Mouse (Mus musculus): ENCODE measurements at regions not wholly inside any gene's neighbourhood (a gene's known extent, or its start where the extent isn't known, plus 50 kb on each side); places are given as distances from the start of the nearest gene placed in this dataset.
A peak's percentile ranks its signal among the peaks of the same experiment; 100 is the strongest.

DNA sequence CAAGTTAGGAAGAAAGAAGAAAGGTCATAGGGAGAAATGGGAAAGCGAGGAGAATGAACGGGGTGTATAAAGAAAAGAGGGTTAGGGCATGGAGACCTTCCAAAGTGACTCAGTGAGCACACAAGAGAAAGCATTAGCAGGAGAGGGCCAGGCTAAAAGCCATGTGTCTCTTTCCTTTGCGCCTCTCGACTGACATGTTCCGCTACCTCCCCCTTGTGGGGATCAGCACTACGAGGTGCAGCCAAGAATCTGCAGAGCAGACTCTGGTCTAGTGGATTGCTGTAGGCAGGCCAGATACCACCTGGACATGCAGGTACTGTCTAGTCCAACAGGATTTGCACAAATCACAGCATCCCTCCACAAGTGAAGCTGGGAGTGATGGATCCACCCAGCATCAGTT lies 54.0 kb downstream of the Kcna5 start:
- no peak for DNase-seq (ENCODE audit: low spot score in 2 of 2)

DNA sequence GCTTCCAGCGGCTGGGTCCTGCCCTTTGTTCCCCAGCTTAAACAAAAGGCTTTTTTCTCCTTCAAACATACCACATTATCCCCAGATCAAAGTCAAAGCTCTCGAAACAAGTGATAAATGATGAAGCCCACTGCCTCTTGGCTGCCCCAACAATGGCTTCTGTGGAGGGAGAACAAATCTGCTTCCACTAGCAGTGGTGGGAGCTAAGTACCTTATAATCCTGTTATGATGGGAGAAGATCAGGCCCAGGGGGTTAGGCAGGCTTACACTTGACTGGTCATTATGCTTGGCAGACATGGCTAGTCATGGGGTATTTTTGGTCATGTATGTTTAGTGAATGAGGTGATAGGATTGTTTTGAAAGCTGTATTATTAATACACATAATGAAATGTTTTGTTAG lies 57.7 kb downstream of the Kcna5 start:
- no peak for DNase-seq (ENCODE audit: low spot score in 2 of 2)

DNA sequence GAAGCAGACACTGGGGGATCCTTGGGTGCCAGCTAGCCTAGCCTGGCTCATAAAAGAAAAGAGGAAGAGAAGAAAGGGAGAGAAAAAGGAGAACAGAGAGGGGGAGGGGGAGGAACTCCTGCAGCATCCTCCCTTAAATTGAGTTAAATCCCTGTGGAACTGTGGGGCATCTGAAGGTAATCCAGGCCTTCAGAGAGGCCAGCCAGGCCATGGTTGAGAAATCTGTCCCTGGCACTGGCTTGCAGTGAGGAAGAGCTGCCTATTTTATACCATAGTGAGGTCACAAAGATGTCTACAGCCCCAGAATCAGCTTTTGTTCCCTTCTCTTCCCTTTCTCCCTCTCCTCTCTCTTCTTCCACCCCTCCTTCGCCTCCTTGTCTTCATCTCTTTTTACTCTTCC lies 58.5 kb downstream of the Kcna5 start:
- no peak for DNase-seq (ENCODE audit: low spot score in 2 of 2)

DNA sequence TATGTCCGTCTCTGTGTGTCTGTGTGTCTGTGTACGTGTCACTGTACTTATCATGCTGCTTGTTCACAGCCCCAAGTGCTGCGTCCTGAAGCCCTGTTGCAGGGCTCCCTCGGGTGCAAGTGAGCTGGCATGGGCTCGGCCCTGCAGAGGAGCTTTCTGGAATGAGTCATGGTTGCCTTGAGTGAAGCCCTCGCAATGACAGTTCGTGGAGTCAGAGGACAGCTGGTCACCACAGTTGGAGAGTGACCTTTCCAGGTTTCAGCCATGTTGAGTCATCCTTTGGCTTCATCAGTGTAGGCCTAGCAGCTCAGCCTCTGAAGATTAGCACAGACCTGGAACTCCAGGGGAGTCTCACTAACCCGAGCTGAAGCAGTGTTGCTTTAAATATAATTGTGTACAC lies 59.7 kb downstream of the Kcna5 start:
- no peak for DNase-seq (ENCODE audit: low spot score in 2 of 2)

DNA sequence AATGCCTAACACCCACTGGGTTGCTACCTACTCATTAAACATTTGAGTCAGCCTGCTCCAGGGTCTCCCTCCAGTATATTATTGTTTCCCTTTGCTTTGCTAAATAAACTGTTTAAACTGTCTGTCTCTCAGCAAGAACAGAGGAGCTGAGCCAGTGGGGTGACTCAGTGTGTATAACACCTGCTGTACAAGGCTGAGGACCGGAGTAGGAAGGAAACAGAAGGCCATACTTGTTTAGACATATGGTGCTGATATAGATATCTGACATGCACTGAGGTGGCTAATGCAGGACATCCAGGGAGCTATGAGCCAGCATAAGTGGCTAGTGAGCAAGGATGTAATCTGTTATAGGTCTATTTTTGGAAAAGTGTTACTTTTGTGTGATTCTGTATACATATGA lies 81.5 kb downstream of the Kcna5 start:
- DNase-seq (ENCODE audit: low spot score in 2 of 2), result no peak

DNA sequence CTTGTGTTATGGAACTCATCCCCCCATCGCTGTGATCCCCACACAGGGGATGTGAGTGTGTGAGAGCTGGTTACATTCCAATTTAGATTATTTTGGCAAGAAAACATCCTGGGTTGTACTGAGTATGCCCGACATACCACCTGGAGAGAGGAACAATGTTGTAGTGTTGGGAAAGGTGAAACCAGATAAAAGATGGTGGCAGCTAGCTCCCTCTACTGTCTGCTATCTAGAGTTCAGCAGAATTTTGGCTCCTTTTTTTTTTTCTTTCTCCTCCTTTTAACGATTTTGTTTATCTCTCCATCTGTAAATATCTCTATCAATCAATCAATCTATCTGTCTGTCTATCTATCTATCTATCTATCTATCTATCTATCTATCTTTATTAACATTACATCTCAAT lies 89.7 kb downstream of the Kcna5 start:
- no peak for DNase-seq (ENCODE audit: low spot score in 2 of 2)

DNA sequence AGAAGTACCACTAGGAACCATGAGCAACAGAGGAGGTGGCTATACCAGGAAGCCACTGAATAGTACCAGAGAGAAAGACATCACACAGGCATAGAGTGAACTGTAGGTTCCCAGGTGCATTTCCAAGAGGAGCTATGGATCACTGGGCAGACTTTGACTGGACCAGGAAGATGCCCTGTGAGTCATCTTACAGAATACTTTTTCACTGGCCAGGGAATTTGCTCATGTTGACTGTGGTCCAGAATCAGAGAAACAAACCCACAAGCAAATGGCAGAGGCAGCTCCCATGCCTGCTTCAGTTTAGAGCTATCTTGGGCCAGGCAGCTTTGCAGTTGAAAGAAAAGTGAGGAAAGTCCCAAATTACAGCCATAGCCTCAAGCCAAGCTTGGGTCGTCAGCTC lies 95.0 kb downstream of the Kcna5 start:
- no peak for DNase-seq (ENCODE audit: low spot score in 2 of 2)

DNA sequence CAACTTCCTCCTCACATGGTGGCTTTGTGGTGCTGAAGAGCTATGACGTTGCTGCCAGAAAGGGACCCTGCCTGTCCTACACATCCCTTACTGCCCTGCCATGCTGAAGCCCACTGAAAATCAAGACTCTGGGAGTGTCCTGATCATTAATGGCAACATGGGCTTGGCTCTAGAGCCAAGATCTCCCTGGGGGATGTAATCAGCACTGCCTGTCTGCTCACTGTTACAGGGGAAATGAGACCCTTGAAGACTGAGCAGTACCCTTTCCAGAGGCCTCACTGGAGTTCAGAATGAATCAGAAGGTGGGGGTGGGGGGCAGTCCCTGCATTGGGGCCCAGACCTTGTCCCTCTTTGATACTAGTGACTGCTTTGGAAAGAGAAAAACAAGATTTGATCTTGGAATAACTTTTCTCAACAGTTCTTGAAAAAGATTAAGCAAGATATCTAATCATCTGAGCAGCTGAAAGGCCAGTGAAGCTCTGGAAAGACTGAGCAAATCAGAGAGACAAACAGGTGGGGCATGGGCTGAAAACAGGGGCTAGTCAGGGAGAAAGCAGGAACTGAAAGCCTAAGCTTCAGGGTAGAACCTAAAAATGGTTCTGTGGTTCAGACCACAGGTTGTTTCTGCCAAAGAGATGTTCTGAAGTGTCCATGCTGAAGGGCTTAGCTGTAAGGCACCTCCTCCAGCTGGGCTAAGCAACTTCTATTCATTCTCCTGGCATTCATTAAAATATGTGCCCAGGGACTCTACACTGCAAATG lies 97.1 kb downstream of the Kcna5 start:
- peak; percentile 61 to 65 for DNase-seq (ENCODE audit: low spot score in 2 of 2)

DNA sequence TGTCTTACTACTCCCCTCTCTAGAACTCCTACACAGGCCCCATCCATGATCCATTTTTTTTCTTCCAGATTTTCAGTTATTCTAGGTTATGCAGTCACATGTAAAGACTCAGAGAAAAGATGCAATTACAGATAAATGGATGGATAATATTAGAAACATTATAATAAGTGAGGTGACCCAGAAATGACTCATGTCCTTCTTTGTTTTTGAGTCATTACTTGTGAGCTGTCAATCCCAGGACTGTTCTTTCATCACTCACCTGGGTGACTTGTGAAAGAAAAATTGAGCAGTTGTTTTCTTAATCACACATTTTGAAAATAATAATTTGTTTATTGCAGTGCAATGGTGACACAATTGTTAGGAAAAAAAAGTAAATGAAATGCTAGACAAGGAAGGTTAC lies 108.0 kb downstream of the Kcna5 start:
- no peak for DNase-seq (ENCODE audit: low spot score in 2 of 2)

DNA sequence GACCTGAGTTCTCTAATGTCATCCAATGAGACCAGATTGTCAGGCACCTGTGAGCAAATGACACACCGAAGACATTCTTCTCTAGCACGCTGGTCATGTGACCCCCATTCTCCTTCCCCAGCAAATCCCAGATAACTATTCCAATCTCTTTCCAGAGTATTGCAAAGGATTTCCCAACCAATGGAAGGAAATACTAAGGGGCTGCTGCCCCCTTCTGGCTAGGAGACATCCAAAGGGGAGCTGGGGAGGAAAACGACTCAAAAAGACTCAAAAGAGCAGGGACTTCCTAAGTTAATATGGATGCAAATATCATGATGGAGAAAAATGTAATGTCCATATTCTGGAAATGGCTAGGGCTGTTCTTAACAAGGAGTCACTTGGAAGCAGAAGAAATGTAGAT lies 129.5 kb downstream of the Kcna5 start:
- no peak for DNase-seq (ENCODE audit: low spot score in 2 of 2)

DNA sequence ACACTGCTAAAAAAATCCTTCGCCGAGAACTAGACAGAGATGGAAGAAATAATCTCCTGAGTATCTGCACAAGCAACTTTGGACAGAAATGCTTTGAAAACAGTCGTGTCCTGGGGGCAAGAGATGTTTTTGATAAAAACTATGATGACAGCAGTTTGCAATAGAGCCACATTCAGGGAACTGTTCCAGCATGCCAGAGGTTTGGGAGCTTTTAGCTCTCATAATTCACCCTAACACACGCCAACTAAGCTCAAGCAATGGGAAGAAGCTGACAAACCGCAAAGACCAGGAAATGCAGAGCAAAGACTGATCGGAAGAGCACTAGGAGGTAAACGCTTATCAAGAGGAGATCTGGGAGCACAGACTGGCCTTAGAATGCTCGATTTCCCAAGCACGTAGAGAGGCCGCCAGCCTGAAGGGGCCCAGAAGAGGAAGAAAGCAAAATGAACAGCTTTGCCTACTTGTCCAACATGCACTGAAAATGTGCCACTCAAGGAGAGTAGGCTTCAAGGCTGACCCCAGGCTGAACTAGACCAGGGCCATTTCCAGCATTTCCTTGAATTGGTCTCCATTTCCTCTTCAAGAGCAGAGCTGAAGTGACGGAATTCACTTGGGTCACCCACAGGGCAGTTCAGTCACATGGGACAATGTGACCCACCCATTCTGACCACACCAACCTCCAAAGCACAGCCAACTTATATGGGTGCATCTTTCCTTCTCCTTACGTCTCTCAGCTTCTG lies 130.7 kb downstream of the Kcna5 start:
- no peak for DNase-seq (ENCODE audit: low spot score in 2 of 2)

DNA sequence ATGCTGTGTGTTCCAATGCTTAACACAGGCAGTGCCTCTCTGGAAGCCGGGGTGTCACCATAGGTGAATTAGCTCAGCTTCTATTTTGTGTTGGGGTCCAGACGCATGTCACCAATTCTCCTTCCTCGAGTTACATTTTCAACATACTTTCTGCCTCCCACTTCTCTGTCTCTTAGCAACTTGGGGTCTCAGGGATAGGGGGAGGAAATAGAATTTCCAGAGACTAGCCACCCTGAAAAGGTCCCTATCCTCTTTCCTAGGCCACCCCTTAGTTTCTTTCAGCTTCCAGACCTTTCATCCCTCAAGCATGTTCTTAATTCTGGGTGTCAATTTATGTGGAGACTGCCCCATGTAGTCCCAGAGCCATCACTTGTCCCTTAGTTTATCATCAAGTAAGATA lies 135.6 kb downstream of the Kcna5 start:
- DNase-seq (ENCODE audit: low spot score in 2 of 2), result no peak

DNA sequence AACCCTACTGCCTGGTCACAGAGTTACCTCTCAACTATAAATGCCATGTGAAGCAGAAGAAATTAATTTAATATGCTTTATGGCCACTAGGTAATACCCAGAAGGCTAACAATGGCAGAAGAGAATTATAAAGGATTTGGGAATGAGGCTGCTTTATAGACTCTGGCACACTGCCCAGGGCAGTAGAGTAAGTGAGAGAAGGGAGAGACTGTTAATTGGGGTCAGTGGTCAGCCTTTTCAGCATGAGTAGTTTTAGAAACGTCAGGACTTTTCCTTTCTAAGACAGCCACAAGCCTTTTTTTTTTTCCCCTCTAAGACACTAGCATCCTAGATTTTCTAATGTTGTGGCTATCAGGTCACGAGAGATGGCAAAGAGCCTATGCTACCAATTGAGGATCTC lies 136.6 kb downstream of the Kcna5 start:
- DNase-seq (ENCODE audit: low spot score in 2 of 2), result no peak

DNA sequence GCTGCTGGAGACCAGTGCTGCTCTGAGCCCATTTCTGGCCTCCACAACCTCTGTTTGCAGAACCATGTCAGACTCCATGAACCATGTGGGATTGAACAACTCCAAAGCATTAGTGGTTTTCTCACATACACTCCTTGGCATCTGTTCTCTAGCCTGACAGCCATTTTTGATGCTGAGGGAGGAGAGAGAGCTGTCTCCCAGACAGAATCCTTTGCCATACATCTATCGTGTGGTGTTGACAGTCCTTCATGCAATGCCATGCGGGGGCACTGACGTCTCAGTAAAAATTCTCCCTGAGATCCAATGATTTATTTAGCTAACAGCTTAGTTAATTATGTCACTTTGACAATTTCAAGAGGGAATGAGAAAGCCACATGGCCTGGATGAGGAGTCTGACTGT lies 140.2 kb downstream of the Kcna5 start:
- DNase-seq (ENCODE audit: low spot score in 2 of 2), result no peak

DNA sequence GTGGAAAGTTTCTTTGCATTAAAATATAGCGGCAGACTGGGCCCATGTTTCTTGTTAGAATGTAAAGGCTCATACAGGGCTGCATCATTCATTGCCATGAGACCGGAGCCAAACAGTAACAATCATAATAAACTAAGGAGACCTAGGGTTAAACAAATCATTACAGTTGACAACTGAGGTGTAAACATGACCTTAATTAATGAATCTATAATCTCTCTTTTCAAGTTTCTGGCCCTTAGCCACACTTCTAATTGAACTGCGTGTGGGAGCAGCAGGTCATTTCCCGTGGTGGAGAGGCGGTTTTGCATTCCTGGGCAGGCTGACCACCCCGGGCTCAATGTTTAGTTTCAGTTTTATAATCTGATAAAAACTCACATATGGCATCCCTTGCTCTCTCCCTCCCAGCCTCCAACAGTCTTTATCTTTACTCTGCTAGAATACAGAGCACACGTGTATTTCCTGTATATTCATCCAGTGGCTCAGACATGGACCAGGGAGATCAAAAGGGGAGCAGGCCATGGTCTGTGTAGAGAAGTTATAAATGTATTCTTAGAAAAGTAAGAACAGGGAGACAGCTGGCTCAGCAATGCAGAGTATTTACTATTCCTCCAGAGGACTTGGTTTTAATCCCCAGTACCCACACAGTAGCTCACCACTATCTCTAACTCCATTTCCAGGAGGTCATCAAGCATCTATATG lies 141.0 kb downstream of the Kcna5 start:
- no peak for DNase-seq (ENCODE audit: low spot score in 2 of 2)

DNA sequence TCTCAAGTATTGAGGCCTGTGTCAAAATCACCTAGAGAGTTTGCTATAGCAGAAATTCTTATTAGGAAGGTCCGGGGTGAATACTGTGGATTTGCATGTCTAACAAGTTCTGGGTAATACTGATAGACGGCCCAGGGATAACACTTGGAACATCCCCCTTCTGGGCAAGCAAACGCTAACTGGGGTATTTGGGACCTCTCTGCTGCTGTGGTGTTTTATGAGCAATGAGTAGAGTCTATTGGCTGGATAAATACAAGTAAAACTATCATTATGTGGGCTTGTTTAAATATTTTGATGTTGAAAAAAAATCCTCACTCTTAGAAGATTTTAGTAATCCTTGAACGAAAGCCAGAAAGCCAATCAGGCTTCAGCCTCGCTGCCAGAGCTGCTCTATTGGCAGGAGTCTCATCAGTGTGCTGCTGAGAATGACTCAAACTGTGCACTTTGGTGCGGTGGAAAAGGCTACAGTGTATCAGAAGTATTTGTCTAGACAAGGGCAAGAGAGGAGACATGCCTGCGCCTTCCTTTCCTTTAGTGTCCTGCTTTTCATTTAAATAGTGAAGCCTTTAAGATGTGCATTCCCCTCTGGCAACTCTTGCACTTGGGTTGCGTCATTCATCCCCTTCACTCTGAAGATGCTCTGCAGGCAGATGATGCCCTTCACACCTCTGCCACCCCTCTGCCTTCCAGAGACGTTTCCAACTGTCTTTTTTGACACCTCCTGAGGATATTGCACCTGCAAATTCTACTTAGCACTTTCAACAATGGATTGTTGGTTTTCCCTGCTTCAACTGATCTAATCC lies 150.8 kb downstream of the Kcna5 start:
- no peak for DNase-seq (ENCODE audit: low spot score in 2 of 2)

DNA sequence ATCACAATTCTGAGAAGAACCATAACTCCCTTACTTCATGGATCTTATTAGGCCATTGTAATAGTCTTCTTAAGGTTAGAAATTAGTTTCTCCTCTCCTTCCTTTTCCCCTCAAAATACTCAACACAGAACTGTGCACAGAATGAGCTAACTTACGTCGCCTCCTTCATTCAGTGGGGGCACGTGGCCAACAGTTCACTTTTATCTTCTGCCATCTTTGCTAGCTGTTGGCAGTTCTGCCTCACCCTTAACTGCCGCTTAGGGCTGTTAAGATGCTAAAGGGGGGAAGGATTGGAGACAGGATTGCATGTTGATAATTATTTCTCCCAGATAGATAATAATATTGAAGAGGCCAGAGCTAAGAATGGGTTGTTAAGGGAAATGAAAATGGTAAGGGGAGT lies 158.0 kb downstream of the Kcna5 start:
- no peak for DNase-seq (ENCODE audit: low spot score in 2 of 2)

DNA sequence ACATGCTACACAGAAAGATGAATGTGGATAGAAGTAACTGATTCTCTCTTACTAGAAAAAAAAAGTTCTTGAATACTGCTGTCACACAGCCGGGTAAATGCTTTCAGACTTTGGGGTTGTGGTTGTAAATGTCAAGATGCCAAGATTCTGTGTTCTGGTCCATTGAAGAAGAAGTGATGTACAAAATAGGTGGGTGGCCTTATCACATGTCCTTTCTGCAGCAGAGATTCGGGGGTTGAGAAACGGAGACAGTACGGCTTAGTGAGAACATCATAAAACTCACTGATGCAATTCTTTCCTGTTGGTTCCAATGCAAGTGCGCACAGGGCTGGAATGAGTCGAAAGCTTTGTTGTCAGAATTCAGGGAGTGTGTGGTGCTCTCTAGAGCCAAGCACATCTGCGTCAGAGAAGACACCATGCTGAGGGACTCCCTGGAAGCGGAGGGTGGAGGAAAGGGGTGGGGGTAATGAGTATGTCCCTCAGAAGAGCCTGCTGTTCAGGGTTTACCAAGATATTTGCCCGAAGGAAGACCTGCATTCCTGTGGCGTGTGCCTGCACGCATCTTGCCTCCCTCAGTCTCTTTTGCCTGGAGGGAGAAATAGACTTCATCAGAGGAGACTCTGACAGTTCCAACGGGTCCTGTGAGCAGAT lies 160.1 kb downstream of the Kcna5 start:
- no peak for DNase-seq (ENCODE audit: low spot score in 2 of 2)

DNA sequence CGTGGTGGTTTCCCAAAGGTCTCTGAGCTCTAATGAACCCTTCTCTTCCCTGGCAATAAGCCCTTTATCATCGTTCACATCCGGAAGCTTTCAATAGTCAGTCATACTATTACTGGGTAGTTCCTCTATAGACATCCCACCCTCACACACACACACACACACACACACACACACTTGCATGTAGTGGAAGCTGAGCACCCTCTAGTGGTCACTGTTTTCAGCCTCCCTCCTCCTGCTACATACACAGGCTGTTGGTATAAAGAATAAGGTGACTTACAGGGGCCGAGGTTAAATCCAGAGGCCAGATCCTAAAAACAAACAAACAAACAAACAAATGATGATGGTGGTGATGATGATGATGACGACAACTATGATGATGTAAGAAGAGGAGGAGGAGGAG lies 163.2 kb downstream of the Kcna5 start:
- peak in 1 of 2 experiments; percentile 8 for DNase-seq (ENCODE audit: low spot score in 2 of 2)

DNA sequence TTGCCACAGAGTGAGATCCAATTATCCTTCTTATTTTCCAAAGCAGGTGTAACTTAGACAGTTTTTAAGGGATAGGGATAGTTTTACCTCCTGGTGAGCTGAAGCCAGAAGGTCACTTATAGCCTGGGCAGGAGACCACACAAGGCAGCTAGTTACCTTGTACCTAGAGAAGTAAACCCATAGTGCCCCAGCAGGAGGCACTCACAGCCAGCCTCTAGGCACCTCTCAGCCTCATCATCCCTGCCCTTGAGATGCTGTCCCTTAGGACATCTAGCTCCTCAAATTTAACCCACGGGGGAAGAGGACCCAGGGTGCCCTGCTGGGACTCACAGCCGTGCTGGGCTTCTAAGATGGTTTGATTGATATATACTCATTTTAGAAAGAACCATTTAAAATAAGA lies 163.7 kb downstream of the Kcna5 start:
- no peak for DNase-seq (ENCODE audit: low spot score in 2 of 2)

DNA sequence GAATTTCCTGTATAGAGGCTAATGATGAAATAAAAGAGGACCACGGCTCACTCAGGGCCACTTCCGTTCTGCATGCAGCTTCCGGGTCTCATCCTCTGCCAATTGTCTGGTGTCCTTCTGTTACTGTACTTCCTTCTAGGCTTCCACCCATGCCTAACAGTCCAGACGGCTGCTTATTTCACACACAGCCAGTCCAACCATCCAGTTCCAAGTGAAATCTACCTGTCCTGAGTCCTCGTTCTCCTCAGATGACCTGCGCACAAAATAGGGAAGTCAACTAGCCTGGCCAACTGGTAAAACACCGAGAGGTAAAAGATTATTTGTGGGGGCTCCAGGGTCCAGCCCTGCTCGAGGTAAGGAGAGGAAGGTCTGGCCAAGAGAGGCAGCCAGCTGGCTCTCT lies 169.7 kb downstream of the Kcna5 start:
- no peak for DNase-seq (ENCODE audit: low spot score in 2 of 2)

DNA sequence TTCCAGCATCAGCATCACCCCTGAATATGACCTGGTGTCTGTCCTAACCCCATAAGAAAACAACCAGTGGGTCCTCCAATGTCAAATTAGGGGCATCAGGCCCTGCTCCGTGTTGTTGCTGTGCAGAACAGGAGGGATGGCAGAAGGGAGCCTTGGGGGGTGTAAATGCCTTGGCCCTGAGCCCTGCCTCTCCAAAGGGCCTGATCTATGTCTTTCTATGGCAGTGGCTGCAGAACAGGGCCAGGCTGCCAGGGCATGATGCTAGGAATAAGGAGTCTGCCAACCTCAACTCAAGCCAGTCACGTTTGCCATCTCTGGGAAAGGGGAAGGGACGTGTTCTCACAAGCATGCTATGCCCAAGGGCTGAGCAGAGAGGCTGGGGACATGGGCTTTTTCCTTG lies 172.9 kb downstream of the Kcna5 start:
- DNase-seq (ENCODE audit: low spot score in 2 of 2), result no peak

All from spleen, postnatal 36 days (tissue).